Mouse (Mus musculus) T-cell, adult 2 months (primary cell): ENCODE results near the gene Col5a3.
"Not testable (repeated sequence)": the region's sequence is repeated elsewhere in the genome, so short reads cannot be mapped to it uniquely, and the experiment has no call there.

ENCODE experiments used
- DNase-seq: peaks from one replicate; pipeline ENCODE4 v3.0.0; 2022; ENCODE audit warnings: low spot score

Col5a3 gene

DNA sequence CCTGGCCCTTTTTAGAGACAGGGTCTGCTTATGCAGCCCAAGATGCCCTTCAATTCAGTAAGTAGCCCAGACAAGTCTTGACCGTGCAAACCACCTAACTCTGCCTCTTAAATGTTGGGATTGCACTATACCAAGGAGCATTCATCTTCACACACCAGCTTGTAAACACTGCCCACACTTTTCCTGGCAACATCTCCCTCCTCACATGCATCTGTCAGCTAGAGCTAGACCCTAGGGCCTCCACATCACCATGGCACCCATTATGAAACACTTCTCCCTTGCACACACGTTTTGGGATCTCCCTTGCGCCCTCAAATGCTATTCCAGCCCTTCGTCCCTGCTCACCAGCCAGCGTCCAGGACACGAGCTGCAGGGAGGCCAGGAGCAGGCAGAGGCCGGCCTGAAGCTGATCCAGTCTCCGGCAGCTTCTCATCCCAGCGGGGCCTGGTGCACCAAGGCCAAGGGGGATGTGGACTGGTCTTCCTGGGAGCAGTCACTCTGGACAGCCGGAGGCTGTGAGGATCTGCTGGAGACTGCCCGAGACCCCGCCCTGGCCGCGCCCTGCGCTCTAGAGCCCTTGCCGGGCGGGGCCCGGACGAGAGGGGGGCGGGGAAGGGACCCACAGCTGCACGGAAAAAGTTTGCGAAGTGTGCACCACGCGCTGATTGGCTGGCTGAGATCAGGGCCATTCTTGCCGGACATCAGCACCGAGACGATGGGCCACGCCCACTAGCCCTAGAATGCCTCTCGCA lies at the start of gene Col5a3:
Gene Col5a3 (minus strand): TSS at position 547 of the 752 bp plus-strand sequence.
- DNase-seq = no peak

DNA sequence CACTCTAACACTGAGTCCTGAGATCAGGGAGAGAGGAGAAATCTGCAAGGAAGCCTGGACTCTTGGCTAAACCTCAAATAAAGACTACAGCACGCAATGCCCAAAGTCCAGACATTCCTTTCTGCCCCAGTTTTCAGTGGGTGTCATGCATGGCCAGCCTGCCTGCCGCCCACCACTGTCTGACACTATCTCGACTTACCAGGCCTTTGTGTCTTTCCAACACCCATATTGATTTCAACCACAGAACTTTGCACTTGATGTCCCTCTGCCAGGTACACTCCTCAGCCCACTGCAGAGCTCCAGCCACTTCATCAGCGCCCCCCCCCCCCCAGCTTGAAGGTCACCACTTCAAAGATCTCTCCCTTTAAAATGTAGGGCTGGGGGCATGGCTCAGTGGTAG lies 47.4 kb upstream of the Col5a3 start:
- DNase-seq = no peak

DNA sequence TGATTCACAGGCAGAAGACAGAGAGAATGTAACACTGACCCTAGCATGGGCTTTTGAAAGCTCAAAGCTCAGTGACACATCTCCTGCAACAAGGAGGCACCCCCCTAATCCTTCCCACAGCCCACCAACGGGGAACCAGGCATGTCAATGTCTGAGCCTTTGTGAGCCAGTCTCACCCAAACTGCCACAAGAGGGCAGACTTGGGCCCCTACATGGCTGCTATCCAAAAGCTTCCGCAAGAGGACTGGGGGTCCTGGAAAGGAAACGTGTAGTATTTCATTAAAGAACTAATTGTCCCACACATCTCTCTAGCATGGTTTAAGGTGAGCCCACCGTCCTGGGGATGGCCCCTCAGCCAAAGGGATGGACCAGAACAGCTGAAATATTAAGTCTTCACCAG lies 47.0 kb upstream of the Col5a3 start:
- peak; percentile 29 for DNase-seq

DNA sequence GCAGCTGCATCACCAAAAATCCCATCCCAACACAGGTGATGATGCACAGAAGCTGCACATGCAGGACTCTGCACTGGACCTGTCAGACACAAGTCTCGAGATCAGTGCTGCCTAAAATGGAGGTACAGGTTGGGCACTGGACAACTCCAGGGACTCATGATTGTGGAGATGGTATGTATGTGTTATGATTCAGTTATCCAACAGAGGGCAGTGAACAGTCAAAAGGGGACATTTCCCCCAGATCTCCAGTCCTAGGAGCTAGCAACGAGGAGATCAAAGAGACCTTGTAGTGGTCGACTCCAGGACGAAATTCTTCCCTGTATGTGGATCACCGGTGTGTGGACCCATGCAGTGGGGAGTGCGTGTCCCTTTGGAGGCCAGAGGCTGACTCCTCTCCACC lies 45.1 kb upstream of the Col5a3 start:
- no peak for DNase-seq

DNA sequence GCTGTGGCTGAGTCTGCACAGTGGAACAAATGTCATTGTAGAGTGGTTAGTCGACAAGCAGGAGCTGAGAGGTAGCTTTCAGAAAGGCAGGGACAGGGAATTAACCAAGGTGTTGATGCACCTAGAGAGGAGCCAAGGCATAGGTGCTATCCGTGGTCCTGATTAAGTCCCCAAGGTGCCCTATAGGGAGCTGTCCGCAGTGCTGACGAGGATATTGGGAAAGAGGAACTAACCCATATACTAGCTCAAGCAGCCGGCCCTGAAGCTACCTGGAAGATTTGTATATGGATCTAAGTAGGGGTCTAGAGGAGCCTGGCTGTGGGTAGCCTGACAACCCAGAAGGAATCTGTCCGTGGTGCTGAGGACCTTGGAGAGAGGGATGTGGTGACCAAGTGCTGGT lies 42.3 kb upstream of the Col5a3 start:
- DNase-seq = no peak

DNA sequence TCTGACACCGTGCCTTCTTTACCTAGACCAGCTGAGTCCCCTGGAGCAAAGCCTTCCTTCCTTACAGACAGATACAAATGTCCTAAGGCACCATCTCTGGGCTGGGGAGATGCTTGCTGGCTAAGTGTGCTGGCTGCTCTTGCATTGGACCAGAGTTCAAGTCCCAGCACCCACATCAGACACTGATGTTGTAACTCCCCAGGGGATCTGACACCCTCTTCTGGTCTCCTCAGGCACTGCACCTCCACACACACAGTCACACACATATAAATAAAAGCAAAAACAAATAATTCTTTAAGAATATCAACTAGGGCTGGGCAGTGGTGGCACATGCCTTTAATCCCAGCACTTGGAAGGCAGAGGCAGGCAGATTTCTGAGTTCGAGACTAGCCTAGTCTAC lies 35.3 kb upstream of the Col5a3 start:
- DNase-seq = no peak

DNA sequence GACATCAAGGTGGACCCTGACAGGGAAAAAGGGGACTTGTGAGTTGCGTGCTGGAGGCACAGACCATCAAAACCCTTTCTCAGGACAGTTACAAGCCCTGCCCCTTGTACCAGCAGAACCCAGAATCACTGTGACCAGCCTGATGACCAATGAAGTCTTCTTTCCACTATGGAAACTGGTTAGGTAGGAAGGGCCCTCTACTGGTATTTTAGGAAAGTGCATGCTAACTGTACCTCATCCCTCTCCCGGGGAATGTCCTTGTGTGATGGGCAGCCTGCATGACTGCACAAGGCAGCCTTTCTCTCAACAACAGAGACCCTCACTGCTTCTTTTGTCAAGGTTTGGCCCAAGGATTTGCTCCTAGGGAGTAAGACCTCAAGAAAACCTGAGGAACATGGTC lies 27.8 kb upstream of the Col5a3 start:
- DNase-seq = no peak

DNA sequence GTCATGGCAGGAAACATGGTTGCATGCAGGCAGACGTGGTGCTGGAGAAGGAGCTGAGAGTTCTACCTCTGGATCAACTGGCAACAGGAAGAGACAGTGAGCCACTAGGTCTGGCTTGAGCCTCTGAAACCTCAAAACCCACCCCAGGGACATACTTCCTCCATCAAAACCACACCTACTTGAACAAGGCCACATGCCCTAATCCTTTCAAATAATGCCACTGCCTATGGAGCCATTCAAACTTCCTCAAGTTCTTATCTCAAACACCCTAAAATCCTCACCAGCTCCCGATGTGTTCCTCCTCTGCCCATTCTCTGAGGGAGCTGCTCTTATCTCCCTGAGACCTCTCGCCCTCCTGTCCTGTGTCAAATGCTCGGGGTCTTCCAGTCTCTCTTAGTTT lies 27.3 kb upstream of the Col5a3 start:
- no peak for DNase-seq

DNA sequence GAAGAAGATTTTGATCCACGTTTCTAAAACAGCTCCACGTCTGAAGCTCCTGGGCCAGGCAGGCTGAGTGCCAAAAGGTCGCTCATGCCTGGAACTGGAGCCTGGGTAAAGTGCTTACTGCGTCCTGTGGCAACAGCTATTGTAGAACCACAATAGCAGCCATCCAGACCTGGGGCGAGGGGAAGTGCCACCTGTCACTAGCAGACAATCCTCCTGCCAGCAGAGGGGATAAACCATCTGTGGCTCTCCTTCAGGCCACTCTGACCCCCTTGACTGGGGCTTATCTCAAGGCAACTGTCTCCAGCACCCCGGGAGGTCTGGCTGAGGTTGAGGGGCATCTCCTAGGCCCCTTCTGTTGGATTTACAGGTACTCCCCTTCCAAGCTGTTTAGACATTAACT lies 24.1 kb upstream of the Col5a3 start:
- no peak for DNase-seq

DNA sequence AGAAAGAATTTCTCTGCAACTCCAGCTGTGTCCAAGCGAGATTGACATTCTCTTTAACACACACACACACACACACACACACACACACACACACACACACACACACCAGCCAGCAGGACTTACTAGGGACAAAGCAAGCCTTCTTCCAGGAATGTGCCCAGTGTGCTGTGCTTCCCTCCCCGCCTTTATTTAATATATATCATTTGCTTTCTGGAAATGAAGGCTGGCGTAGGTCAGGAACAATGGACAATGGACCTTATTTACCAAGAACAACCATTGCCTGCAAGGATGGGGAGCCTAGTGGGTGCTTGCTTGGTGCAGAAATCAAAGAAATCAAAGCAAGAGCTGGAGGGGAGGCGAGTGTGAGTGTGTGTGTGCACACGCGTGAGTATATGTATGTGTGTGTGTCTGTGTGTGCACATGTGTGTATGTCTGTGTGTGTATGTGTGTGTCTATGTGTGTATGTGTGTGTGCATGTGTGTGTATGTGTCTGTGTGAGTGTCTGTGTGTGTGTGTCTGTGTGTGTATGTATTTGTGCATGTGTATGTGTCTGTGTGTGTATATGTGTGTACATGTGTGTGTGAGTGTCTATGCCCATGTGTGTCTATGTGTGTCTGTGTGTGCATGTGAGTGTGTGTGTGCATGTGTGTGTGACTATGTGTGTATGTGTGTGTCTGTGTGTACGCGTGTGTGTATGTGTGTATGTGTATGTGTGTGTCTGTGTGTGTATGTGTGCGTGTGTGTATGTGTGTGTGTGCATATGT lies 22.5 kb upstream of the Col5a3 start:
- DNase-seq = no peak

DNA sequence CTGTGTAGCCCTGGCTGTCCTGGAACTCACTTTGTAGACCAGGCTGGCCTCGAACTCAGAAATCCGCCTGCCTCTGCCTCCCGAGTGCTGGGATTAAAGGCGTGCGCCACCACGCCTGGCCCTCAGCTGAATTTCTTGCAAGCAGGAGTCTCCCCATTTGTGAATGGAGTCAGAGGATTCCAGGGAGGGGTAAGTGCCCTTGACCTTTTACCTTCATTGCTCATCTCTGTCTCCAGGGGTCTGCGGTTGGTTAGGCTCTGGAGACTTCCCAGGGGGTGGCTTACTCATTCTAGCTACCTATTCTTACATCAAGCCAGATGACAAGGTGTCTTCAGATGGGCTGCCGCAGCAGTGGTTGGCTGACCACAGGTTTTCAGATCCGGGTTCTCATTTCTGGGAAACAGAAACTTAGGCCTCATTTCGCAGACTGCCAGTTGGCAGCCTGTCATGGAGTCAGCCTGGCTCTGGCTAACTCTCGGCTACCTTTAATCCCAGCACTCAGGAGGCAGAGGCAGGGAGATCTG lies 20.6 kb upstream of the Col5a3 start:
- not testable (repeated sequence) for DNase-seq

DNA sequence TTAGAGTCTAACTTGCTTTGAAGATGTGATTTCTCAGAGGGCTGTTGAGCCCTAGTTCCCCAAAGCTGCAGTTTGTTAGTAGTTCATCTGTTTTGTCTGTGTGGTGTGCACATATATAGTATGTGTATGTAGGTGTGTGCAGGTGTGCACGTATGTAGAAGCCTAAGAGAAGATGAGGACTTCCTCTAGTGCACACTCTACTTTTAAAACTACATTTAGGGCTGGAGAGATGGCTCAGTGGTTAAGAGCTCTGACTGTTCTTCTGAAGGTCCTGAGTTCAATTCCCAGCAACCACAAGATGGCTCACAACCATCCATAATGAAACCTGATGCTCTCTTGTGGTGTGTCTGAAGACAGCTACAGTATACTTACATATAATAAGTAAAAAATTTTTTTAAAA lies 20.0 kb upstream of the Col5a3 start:
- no peak for DNase-seq

DNA sequence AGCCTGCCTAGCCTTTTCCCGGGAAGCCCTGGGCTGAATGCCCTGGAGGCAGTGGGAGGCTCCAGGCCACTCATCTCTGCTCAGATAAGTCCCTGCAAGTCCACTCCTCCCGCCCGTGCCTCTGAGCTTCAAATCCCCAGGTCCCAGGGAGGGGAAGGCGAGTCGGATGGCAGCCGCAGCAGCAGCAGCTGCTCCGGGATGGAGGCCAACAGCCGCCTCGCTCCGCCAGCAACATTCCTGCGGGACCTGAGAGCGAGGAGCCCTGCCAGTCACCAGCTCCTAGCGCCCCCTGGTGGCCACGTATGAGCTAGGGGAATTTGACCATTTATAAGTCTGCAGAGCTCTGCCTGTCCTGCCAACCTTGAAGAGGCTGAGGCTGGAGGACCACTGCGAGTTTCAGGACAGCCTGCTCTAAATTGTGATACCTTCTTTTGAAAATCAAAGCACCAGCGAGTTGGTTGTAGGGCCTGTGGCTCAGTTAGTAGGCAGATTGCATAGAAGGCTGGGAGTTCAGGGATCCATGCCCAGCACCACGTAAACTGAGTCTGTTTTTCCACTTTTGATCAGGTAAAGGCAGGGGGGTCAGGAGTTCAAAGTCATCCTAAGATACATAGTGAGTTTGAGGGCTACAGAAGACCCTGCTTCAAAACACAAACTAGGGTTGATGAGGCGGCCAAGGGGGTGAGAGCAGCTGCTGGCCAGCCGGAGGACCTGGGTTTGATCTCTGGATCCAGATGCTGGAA lies 16.2 kb upstream of the Col5a3 start:
- DNase-seq = peak; percentile 60

DNA sequence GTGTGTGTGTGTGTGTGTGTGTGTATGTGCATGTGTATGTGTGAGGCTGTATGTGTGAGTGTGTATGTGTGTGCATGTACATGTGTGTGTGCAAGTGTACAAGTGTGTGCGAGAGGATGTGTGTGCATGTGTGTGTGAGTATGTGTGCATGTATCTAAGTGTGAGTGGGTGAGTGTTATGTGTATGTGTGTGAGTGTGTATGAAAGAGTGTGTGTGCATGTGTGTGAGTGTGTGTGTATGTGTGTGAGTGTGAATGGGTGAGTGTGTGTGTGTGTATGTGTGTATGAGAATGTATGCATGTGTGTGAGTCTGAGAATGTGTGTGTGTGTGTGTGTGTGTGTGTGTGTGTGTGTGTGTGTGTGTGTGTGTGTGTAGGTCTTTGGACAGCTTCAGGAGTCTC lies 13.3 kb upstream of the Col5a3 start:
- DNase-seq = no peak

DNA sequence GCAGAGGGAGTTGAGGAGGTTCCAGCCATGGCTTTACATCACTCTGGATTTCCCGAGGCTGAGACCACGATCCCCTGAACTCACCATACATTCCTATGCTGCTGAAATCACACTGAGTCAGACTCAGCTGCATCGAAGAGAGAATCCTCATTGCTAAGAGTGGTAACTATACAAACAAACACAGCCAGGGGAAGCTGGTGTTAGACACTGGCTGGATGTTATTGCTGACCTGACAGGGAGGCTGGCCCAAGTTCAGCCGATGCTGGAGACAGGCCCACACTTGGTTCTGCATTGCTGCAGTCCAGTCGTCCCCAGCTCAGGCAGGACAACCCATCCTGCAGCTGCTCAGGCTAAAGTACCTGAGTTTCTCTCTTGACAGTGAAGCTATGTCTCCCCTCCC lies 10.9 kb upstream of the Col5a3 start:
- no peak for DNase-seq

DNA sequence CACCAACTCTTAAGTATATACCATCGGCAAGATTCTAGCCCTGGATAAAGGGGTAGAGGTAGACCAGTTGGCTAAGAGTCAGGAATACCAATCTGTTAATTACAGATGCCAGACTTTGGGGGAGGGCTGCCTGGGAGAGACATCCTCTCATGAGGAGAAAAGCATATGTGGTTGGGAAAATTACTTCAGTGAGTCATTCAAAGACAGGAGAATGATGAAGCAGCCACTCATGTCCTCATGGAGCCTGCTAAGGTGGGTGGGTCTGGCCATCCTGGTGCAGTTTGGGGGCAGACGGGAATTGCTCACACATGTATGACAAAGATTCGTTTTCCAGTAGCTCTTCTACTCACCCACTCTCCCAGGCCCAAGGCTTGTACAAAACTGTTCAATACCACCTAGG lies 8.0 kb upstream of the Col5a3 start:
- DNase-seq = no peak

DNA sequence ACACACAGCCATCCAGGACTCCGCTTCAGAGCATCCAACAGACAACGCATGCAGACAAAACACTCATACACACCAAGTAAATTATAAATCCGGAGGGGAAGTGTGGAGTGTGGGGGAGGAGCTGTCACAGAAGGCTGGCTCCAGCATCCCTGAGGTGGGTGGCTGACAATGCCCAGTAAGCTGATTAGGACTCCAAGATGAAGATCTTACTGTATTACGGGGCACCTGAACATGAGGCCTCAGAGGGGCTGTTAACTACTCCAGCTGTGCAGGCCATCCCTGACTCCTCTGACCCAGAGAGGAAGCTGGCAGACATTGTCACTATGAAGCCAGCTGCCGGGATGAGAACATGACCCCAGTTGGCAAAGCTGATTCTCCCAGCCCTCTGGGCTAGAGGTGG lies 5.1 kb upstream of the Col5a3 start:
- DNase-seq = no peak

DNA sequence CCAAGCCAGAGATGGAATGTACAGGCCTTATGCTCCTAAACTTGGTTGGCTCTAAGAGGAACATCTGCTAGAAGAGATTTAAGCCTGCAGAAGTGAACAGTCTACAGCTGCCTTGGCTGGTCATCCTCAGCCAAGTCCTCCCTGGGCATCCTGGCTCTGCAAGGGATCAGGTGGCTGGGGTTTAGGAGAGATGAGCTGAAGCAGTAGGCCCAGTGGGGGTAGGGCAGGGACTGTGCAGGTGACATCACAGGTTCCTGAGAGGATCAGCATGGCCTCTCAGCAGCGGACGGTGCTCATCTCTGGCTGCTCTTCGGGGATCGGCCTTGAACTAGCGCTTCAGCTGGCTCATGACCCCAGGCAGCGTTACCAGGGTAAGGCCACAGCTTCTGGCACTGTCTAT lies 3.4 kb upstream of the Col5a3 start, which contains the start of gene Rdh8:
Gene Rdh8 (plus strand): TSS at position 268 of the 400 bp plus-strand sequence.
- no peak for DNase-seq

DNA sequence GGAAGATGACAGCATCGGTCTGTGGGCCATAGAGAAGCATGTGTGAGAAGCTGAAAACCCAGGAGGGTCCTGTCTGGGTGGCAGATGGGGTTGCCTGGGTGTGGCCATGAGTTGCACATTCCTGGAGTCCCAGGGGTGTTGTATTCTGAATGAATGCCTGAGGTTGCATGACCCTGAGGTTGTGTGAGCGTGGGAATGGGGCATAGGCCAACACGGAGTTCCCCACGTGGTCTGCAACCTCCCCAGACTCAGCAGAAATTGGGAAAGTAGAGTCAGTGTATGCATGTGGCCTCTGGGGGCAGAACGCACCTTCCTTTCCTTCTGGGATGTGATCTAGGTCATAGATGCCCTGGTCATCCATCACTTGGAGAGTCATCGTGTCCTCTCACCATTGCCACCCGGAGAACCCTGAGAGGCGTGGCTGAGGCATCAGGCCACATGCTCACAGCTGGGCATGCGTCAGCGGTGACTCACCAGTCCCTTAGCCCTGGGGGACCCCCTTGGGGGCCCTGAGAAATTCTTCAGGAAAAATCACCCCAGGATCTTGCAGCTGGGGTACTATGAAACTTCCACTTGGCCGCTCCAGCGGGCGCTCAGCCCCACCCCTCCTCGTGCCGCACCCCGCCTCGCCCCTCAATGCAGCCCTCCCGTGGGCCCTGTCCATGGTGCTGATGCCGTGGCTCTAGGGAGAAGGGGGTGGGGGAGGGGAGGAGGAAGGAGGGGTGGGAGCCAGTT lies 2.2 kb downstream of the Col5a3 start:
- DNase-seq = no peak

DNA sequence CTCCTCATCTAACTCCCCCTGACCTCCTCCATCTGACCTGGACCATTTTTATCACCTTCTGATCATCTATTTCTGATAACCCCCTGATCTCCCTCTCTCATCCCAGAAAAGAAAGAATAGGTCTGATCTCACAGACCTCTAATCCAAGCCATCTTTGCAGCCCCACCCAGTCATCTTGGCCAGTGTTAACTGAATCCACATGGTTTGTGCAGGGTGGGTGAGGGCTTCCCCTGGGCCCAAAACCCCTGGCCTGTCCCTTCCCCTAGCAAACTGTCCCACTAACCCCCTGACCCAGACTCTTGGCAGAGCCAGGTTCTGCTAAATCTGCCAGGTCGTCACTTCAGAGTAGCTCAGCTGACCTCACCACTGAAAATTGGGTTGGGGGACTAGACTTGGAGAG lies 4.1 kb downstream of the Col5a3 start:
- no peak for DNase-seq

DNA sequence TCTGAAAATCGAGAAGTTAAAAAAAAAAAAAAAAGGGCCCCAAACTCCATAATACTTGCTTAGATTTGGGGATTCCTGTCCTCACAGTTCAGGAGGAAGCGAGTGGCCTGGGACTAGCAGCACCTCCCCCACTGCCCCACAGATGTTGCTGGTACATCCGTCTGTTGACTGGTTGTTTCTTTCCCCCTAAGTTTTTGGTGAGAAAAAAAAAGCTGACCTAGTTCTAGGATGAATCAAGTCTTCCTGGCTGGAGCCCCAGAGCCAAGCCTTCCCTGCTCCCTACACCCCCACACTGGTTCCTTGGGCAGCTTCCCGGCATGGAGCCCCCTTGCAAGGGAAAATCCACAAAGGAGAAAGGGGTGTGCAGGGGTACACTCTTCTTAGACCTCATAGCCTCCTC lies 4.6 kb downstream of the Col5a3 start:
- no peak for DNase-seq

DNA sequence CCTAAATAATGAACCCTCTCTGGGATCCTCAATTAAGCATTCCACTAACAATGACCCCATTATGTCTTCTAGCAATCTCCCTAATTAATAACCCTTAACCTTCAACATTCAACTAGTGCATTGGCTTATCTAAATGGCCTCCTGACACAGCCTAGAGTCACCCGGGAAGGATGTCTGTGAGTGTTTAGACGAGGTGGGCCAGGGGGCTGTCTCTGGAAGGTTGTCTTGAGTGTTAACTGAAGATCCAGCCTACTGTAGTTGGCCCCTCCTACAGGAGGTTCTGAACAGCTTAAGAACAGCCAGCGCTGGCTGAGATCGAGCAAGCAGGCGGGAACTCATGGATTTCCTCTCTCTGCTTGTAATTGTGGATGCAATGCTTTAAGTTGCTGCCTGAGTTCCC lies 9.2 kb downstream of the Col5a3 start:
- DNase-seq = no peak
